Mouse (Mus musculus) CH12.LX (cell line): ENCODE data around the gene Zcchc9.

Experiments used
- BHLHE40 ChIP-seq: IDR thresholded peaks from 2 replicates; pipeline ENCODE4 v1.6.1; 2011; ENCODE audit warnings: mild to moderate bottlenecking, low read depth, low read length, improper control_type of control experiment
- CTCF ChIP-seq, 2 experiments: IDR thresholded peaks in 1 of 2; conservative IDR thresholded peaks in 1 of 2; 2 replicates each; pipeline ENCODE4 v1.5.1; 2011 to 2012; ENCODE audit warnings: low read depth in 2 of 2, low read length in 2 of 2, improper control_type of control experiment in 1 of 2, inconsistent platforms in 1 of 2, mild to moderate bottlenecking in 1 of 2, moderate library complexity in 1 of 2
- E2F4 ChIP-seq: IDR thresholded peaks from 2 replicates; pipeline ENCODE4 v1.6.1; 2011; ENCODE audit warnings: low read depth, low read length, improper control_type of control experiment; ENCODE audit not compliant: insufficient replicate concordance
- EP300 ChIP-seq: IDR thresholded peaks from 2 replicates; pipeline ENCODE4 v1.6.1; 2011; ENCODE audit warnings: low read length, improper control_type of control experiment
- GABPA ChIP-seq: IDR thresholded peaks from 2 replicates; pipeline ENCODE4 v1.6.1; 2012; ENCODE audit warnings: low read depth, low read length, improper control_type of control experiment, inconsistent platforms; ENCODE audit not compliant: insufficient replicate concordance
- MAFK ChIP-seq: IDR thresholded peaks from 2 replicates; pipeline ENCODE4 v1.6.1; 2011; ENCODE audit warnings: low read length, improper control_type of control experiment; ENCODE audit not compliant: insufficient replicate concordance
- MXI1 ChIP-seq: IDR thresholded peaks from 2 replicates; pipeline ENCODE4 v1.6.1; 2011; ENCODE audit warnings: mild to moderate bottlenecking, low read depth, low read length, improper control_type of control experiment
- POLR2A ChIP-seq: IDR thresholded peaks from 2 replicates; pipeline ENCODE4 v1.6.1; 2011; ENCODE audit warnings: low read depth, mild to moderate bottlenecking, improper control_type of control experiment, low read length
- POLR2AphosphoS2 ChIP-seq: IDR thresholded peaks from 2 replicates; pipeline ENCODE4 v1.6.1; 2011; ENCODE audit warnings: low read depth, low read length, improper control_type of control experiment
- RAD21 ChIP-seq: IDR thresholded peaks from 2 replicates; pipeline ENCODE4 v1.6.1; 2011; ENCODE audit warnings: low read depth, mild to moderate bottlenecking, low read length, improper control_type of control experiment, moderate library complexity
- RCOR1 ChIP-seq: conservative IDR thresholded peaks from 2 replicates; pipeline ENCODE4 v1.6.1; 2012; ENCODE audit warnings: low read depth, mild to moderate bottlenecking, inconsistent platforms, low read length, improper control_type of control experiment
- TBP ChIP-seq: conservative IDR thresholded peaks from 2 replicates; pipeline ENCODE4 v1.6.1; 2011; ENCODE audit warnings: low read depth, low read length, improper control_type of control experiment
- USF1 ChIP-seq: IDR thresholded peaks from 2 replicates; pipeline ENCODE4 v1.6.1; 2014; ENCODE audit warnings: low read depth, mild to moderate bottlenecking, inconsistent platforms, low read length, improper control_type of control experiment
- ZNF384 ChIP-seq: IDR thresholded peaks from 2 replicates; pipeline ENCODE4 v1.6.1; 2012; ENCODE audit warnings: low read depth, low read length, improper control_type of control experiment, inconsistent platforms

- TF ChIP-seq POLR2AphosphoS2 (no peak), EP300 (no peak), CTCF (conservative IDR thresholded peaks at IDR 0.05 in 1 of 2, IDR thresholded peaks at IDR 0.05 in 1 of 2; ENCODE audit: low read depth in 2 of 2, low read length in 2 of 2) (no peak), POLR2A (no peak), MXI1 (no peak), E2F4 (no peak), GABPA (no peak), RAD21 (no peak), ZNF384 (no peak), USF1 (no peak), BHLHE40 (no peak), RCOR1 (no peak), MAFK (no peak), TBP (no peak)
These were observed 10.6 kb downstream of the Zcchc9 start for GRCm38 (mm10) chr13:91796916-91797315.
